Mouse (Mus musculus) MEL (cell line): ENCODE data around the gene Sdr42e1. TPM values are rescaled to one million over a fixed set of nuclear protein-coding genes. Genes with fewer than 3 reads are reported as not detected.
A peak's percentile ranks its signal among the peaks of the same experiment; 100 is the strongest.

Experiments used
- DNase-seq: peaks from one replicate; pipeline ENCODE4 v3.0.0; 2011; ENCODE audit warnings: low read depth, low spot score
- H3K27ac ChIP-seq: 2 replicates; pipeline ENCODE4 v1.5.1; 2012; ENCODE audit warnings: low read depth, mild to moderate bottlenecking, control low read depth, low read length, moderate library complexity; ENCODE audit not compliant: control insufficient read depth
- H3K27me3 ChIP-seq, 2 experiments: fragments of 150-350 bp in 1 of 2; sonication (generic) in 1 of 2; 2 replicates each; pipeline ENCODE4 v1.6.1; 2012; ENCODE audit warnings: low read length in 2 of 2, mild to moderate bottlenecking in 2 of 2, improper control_type of control experiment in 1 of 2, moderate library complexity in 1 of 2; ENCODE audit not compliant: insufficient read depth in 2 of 2, control insufficient read depth in 1 of 2
- H3K36me3 ChIP-seq, 2 experiments: 2 replicates each; pipeline ENCODE4 v1.6.1; 2012 to 2014; ENCODE audit warnings: low read length in 2 of 2, improper control_type of control experiment in 1 of 2, inconsistent platforms in 1 of 2, mild to moderate bottlenecking in 1 of 2; ENCODE audit not compliant: insufficient read depth in 2 of 2, control insufficient read depth in 1 of 2
- H3K4me1 ChIP-seq, 2 experiments: fragments of 150-350 bp in 1 of 2; sonication (generic) in 1 of 2; 2 replicates each; pipeline ENCODE4 v1.6.1; 2012; ENCODE audit warnings: low read length in 2 of 2, improper control_type of control experiment in 1 of 2, mild to moderate bottlenecking in 1 of 2; ENCODE audit not compliant: insufficient read depth in 2 of 2, control insufficient read depth in 1 of 2
- H3K4me3 ChIP-seq, 2 experiments: fragments of 150-350 bp in 1 of 2; sonication (generic) in 1 of 2; 2 replicates each; pipeline ENCODE4 v1.5.1; 2012; ENCODE audit warnings: low read depth in 2 of 2, low read length in 2 of 2, mild to moderate bottlenecking in 2 of 2, moderate library complexity in 2 of 2, control low read depth in 1 of 2, improper control_type of control experiment in 1 of 2; ENCODE audit not compliant: control insufficient read depth in 1 of 2, insufficient read depth in 1 of 2
- H3K79me2 ChIP-seq: 2 replicates; pipeline ENCODE4 v1.6.1; 2012; ENCODE audit warnings: mild to moderate bottlenecking, low read length, moderate library complexity; ENCODE audit not compliant: control insufficient read depth, poor library complexity, insufficient read depth
- H3K9ac ChIP-seq: 2 replicates; pipeline ENCODE4 v1.6.1; 2012; ENCODE audit warnings: low read depth, mild to moderate bottlenecking, control low read depth, low read length, moderate library complexity; ENCODE audit not compliant: control insufficient read depth, poor library complexity, severe bottlenecking
- H3K9me3 ChIP-seq: fragments of 150-350 bp; sonication (generic); replicated peaks from 2 replicates; pipeline ENCODE4 v1.6.1; 2012; ENCODE audit warnings: mild to moderate bottlenecking, low read length, improper control_type of control experiment, moderate library complexity; ENCODE audit not compliant: insufficient read depth
- BHLHE40 ChIP-seq: IDR thresholded peaks from 2 replicates; pipeline ENCODE4 v1.6.1; 2012; ENCODE audit warnings: low read depth, mild to moderate bottlenecking, inconsistent platforms, low read length, improper control_type of control experiment, borderline replicate concordance
- CHD2 ChIP-seq: IDR thresholded peaks from 2 replicates; pipeline ENCODE4 v1.6.1; 2011; ENCODE audit warnings: low read length, improper control_type of control experiment
- CTCF ChIP-seq, 3 experiments: IDR thresholded peaks in 2 of 3; conservative IDR thresholded peaks in 1 of 3; 2 replicates each; pipeline ENCODE4 v1.5.1; 2011 to 2012; ENCODE audit warnings: low read length in 3 of 3, low read depth in 2 of 3, mild to moderate bottlenecking in 2 of 3, improper control_type of control experiment in 1 of 3, inconsistent platforms in 1 of 3, mixed read lengths in 1 of 3, moderate library complexity in 1 of 3; ENCODE audit not compliant: control insufficient read depth in 1 of 3, insufficient read depth in 1 of 3, poor library complexity in 1 of 3, severe bottlenecking in 1 of 3
- EP300 ChIP-seq, 2 experiments: IDR thresholded peaks; 2 replicates each; pipeline ENCODE4 v1.6.1; 2011; ENCODE audit warnings: improper control_type of control experiment in 2 of 2, low read length in 2 of 2, low read depth in 1 of 2, mild to moderate bottlenecking in 1 of 2
- ETS1 ChIP-seq: IDR thresholded peaks from 2 replicates; pipeline ENCODE4 v1.6.1; 2012; ENCODE audit warnings: low read depth, mild to moderate bottlenecking, inconsistent platforms, low read length, improper control_type of control experiment, moderate library complexity
- KAT2A ChIP-seq: conservative IDR thresholded peaks from 2 replicates; pipeline ENCODE4 v1.6.1; 2012; ENCODE audit warnings: low read depth, low read length, improper control_type of control experiment, inconsistent platforms
- MAZ ChIP-seq: IDR thresholded peaks from 2 replicates; pipeline ENCODE4 v1.6.1; 2012; ENCODE audit warnings: low read depth, mild to moderate bottlenecking, inconsistent platforms, low read length, improper control_type of control experiment
- MEF2A ChIP-seq: IDR thresholded peaks from 2 replicates; pipeline ENCODE4 v1.6.1; 2014; ENCODE audit warnings: low read depth, mild to moderate bottlenecking, inconsistent platforms, low read length, improper control_type of control experiment; ENCODE audit not compliant: poor library complexity, insufficient replicate concordance, severe bottlenecking; ENCODE audit errors: extremely low read depth
- MYB ChIP-seq: IDR thresholded peaks from 2 replicates; pipeline ENCODE4 v1.6.1; 2011; ENCODE audit warnings: mild to moderate bottlenecking, low read depth, low read length, improper control_type of control experiment
- NELFE ChIP-seq: IDR thresholded peaks from 2 replicates; pipeline ENCODE4 v1.6.1; 2011; ENCODE audit warnings: low read depth, low read length, improper control_type of control experiment
- NRF1 ChIP-seq: IDR thresholded peaks from 2 replicates; pipeline ENCODE4 v1.6.1; 2014; ENCODE audit warnings: low read depth, mild to moderate bottlenecking, inconsistent platforms, low read length, improper control_type of control experiment, moderate library complexity; ENCODE audit not compliant: poor library complexity, insufficient read depth, severe bottlenecking
- RAD21 ChIP-seq: IDR thresholded peaks from 2 replicates; pipeline ENCODE4 v1.6.1; 2011; ENCODE audit warnings: mild to moderate bottlenecking, low read depth, low read length, improper control_type of control experiment
- SIN3A ChIP-seq: IDR thresholded peaks from 2 replicates; pipeline ENCODE4 v1.6.1; 2012; ENCODE audit warnings: low read length, improper control_type of control experiment, inconsistent platforms
- SMC3 ChIP-seq: IDR thresholded peaks from 2 replicates; pipeline ENCODE4 v1.6.1; 2011; ENCODE audit warnings: low read depth, low read length, improper control_type of control experiment
- TBP ChIP-seq: IDR thresholded peaks from 2 replicates; pipeline ENCODE4 v1.8.0; 2011; ENCODE audit warnings: low read depth, low read length, improper control_type of control experiment
- TCF12 ChIP-seq: IDR thresholded peaks from 2 replicates; pipeline ENCODE4 v1.6.1; 2014; ENCODE audit warnings: low read depth, mild to moderate bottlenecking, inconsistent platforms, low read length, improper control_type of control experiment, moderate library complexity
- UBTF ChIP-seq: IDR thresholded peaks from 2 replicates; pipeline ENCODE4 v1.6.1; 2012; ENCODE audit warnings: low read depth, mild to moderate bottlenecking, inconsistent platforms, low read length, improper control_type of control experiment, moderate library complexity, borderline replicate concordance; ENCODE audit not compliant: insufficient read depth
- USF1 ChIP-seq: IDR thresholded peaks from 2 replicates; pipeline ENCODE4 v1.6.1; 2014; ENCODE audit warnings: low read depth, mild to moderate bottlenecking, inconsistent platforms, low read length, improper control_type of control experiment, moderate library complexity
- ZC3H11A ChIP-seq: IDR thresholded peaks from 2 replicates; pipeline ENCODE4 v1.6.1; 2012; ENCODE audit warnings: low read depth, mild to moderate bottlenecking, inconsistent platforms, low read length, improper control_type of control experiment
- ZKSCAN1 ChIP-seq: IDR thresholded peaks from 2 replicates; pipeline ENCODE4 v1.6.1; 2012; ENCODE audit warnings: low read depth, mild to moderate bottlenecking, inconsistent platforms, low read length, improper control_type of control experiment, moderate library complexity
- ZNF384 ChIP-seq: IDR thresholded peaks from 2 replicates; pipeline ENCODE4 v1.6.1; 2012; ENCODE audit warnings: low read depth, mild to moderate bottlenecking, inconsistent platforms, low read length, improper control_type of control experiment
- polyA plus RNA-seq, 2 experiments: library from polyadenylated mRNA; stranded (reverse) in 1 of 2; unstranded in 1 of 2; fragments of >175 nt in 1 of 2; fragments of >200 nt in 1 of 2; gene quantifications; 2 replicates each; pipeline versions ENCODE4 v1.2.1 to v1.2.4; 2012; ENCODE audit warnings: low replicate concordance in 2 of 2, low read depth in 1 of 2; ENCODE audit not compliant: insufficient read length in 2 of 2, insufficient read depth in 1 of 2, missing spikeins in 1 of 2
- total RNA-seq: library from RNA; depleted of rRNA; stranded (reverse); fragments of 300-350 nt; gene quantifications from 2 replicates; pipeline ENCODE4 v1.2.3, GENCODE M21; 2012

The Sdr42e1 gene
- total and polyA plus RNA-seq, 3 experiments: not detected

GRCm38 (mm10) chr8:117697248-117697647 lies 23.8 kb upstream of the Sdr42e1 start:
- DNase-seq: peak; percentile 6
- TF ChIP-seq SMC3 (peak; percentile 35), ZC3H11A (no peak), SIN3A (no peak), CHD2 (no peak), ZNF384 (no peak), CTCF (IDR thresholded peaks at IDR 0.05 in 2 of 3, conservative IDR thresholded peaks at IDR 0.05 in 1 of 3; ENCODE audit: control insufficient read depth in 1 of 3, insufficient read depth in 1 of 3, low read depth in 2 of 3, low read length in 3 of 3, poor library complexity in 1 of 3, severe bottlenecking in 1 of 3) (peak; percentile 25 to 43 (median 34); a peak in 5 of 6 replicates), ETS1 (no peak), RAD21 (peak; percentile 36), TBP (no peak), MAZ (no peak), ZKSCAN1 (no peak), BHLHE40 (no peak)
- Histone ChIP-seq H3K27me3 (no peaks in the 10 kb centered on the region), H3K4me3 (no peak overlapping the region), H3K4me1 (no peaks in the 10 kb centered on the region), H3K36me3 (no peaks in the 10 kb centered on the region), H3K9ac (no peak overlapping the region), H3K9me3 (no peaks in the 10 kb centered on the region), H3K79me2 (no peaks in the 10 kb centered on the region), H3K27ac (no peak overlapping the region)

- no peak for TF ChIP-seq MEF2A
- TF ChIP-seq NELFE: no peak
- TF ChIP-seq RAD21: no peak
- no peak for TF ChIP-seq NRF1
- TF ChIP-seq, all 39 proteins: peak for 0
- Histone ChIP-seq H3K9ac (no peak overlapping the region), H3K27ac (no peak overlapping the region), H3K36me3 (no peaks in the 10 kb centered on the region), H3K27me3 (no peaks in the 10 kb centered on the region), H3K4me1 (no peaks in the 10 kb centered on the region), H3K4me3 (no peak overlapping the region), H3K9me3 (no peaks in the 10 kb centered on the region), H3K79me2 (no peaks in the 10 kb centered on the region)
- no peak for DNase-seq
Observed at GRCm38 (mm10) chr8:117695636-117696035, 22.1 kb upstream of the Sdr42e1 start.

GRCm38 (mm10) chr8:117692131-117692530 lies 18.6 kb upstream of the Sdr42e1 start:
- H3K79me2 ChIP-seq: no peaks in the 10 kb centered on the region
- no peaks in the 10 kb centered on the region for H3K36me3 ChIP-seq
- no peak for DNase-seq
- no peaks in the 10 kb centered on the region for H3K9me3 ChIP-seq
- H3K27ac ChIP-seq: no peak overlapping the region
- no peaks in the 10 kb centered on the region for H3K4me1 ChIP-seq
- peaks cover 0 to 1% of the 10 kb centered on the region in 2 experiments; a peak in 1 of 4 replicates for H3K27me3 ChIP-seq
- no peak overlapping the region for H3K9ac ChIP-seq
- no peak overlapping the region for H3K4me3 ChIP-seq
- no peak for TF ChIP-seq UBTF
- no peak for TF ChIP-seq MYB
- no peak for TF ChIP-seq TCF12
- no peak for TF ChIP-seq KAT2A
- TF ChIP-seq EP300 (IDR thresholded peaks at IDR 0.05; ENCODE audit: low read depth in 1 of 2, low read length in 2 of 2): no peak
- no peak for TF ChIP-seq USF1
